Mouse (Mus musculus): ENCODE data around the gene Inpp4b. TPM values are rescaled to one million over a fixed set of nuclear protein-coding genes. Genes with fewer than 3 reads are reported as not detected.

Inpp4b gene
- polyA plus RNA-seq, 1 experiment = 0.23 TPM

DNA sequence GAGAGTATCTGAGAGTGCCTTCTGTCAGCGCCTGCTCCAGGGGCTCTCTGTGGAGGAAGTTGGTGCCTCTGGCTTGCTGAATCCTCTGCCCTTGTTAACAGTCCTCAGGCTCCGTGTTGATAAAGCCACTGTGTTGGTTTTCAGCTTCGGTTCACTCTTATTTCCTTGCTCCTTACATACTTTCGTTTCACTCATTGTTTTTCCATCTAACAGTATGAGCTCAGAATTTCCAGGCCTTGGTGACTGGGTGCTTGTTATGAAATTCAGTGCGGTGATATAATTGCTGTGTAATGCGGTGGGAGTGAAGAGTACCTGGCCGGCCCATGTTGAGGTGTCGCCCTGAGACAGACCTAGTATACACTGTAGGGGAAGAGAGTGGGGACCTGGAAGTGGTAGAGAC is 512.2 kb downstream of the Inpp4b start:
- TF ChIP-seq GATA1 (IDR thresholded peaks at IDR 0.05; ENCODE audit: low read length) = no peak

DNA sequence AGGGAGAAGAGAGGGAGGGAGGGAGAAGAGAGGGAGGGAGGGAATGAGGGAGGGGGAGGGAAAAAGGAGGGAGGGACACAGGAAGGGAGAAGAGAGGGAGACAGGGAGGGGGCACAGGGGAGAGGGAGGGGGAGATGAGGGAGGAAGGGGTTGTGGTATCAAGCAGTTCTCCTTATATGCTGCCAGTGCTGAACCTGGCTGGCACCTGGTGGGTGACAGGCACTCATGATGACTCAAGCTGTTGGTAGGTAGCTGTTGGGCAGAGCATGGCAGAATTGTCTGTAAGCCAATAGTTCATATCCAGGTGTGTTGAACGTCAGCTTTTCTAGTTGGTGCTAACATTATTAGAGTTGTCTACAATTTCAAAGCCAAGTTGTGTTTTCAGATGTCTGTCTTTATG is 512.7 kb downstream of the Inpp4b start:
- TF ChIP-seq GATA1 (IDR thresholded peaks at IDR 0.05; ENCODE audit: low read length) = no peak

DNA sequence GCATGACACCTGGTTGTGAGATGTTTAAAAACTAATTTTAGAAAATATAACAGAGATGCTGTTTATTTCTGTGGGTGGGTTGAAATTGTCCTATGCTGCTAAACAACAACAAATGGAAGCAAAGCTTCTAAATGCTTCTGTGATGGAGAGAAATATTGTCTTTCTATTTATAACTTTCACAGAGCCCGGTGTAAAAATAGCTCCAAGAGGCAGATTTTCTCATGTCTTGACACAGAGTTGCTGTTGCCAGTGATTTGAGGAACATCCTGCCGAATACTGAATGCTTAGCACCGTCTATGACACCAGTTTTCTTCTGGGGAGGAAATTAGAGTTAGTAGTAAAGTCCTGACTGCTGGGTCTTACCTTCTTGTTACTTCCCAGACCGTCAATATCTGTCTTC is 513.8 kb downstream of the Inpp4b start:
- TF ChIP-seq GATA1 (IDR thresholded peaks at IDR 0.05; ENCODE audit: low read length) = no peak

DNA sequence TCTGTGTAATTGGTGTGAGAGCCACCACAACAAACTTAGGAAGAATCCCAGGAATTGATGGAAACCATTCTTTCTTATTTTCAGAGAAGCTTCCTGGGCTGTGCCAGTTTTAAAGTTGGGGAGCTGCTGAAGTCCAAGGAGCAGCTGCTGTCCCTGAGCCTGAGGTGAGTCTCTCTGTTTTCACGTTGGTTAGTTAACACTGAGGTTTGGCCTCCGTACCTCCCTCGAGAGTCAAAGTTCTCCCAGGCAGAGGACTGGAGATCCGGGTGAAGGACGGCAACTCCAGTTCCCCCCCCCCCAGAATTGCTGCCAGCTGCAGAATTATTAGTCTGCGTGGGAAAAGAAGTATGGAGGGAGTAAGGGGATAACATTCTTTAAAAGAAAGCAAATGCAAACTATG is 514.3 kb downstream of the Inpp4b start:
- no peak for TF ChIP-seq GATA1 (IDR thresholded peaks at IDR 0.05; ENCODE audit: low read length)

DNA sequence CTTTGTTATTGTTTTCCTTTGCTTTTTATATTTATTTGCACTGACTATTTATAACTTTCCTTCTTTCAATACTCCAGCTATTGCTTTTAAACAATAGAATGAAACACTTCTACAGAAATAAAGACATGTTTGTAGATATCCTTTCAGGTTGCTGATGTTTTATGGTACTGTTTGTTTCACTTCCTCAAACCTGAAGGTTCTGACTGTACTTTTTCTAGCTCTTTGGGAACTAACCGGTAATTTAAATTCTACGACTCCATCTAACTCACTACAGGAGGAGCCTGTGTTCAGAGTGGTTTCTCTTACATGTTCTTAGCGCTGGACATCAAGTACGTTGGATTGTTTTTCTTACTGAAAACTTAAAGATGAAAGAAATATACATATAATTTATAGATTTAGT is 516.0 kb downstream of the Inpp4b start:
- no peak for TF ChIP-seq GATA1 (IDR thresholded peaks at IDR 0.05; ENCODE audit: low read length)

DNA sequence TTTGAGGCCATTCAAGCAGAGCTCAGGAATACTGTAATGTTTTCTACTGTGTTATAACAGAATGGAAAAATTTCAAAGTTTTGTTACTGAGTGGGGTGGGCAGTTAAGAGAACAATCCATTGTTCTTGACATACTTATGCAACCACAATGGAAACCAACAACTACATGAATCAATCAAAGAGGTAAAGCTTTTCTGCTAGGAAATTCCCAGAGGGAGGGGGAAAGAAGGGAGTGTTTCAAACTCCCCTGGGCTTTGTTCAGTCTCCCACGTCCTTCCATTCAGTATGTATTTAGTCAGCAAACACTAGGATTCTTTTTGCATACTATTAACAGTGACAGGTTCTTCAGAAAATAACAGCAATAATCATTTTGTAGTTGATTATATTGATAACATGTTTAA is 517.4 kb downstream of the Inpp4b start:
- no peak for TF ChIP-seq GATA1 (IDR thresholded peaks at IDR 0.05; ENCODE audit: low read length)

DNA sequence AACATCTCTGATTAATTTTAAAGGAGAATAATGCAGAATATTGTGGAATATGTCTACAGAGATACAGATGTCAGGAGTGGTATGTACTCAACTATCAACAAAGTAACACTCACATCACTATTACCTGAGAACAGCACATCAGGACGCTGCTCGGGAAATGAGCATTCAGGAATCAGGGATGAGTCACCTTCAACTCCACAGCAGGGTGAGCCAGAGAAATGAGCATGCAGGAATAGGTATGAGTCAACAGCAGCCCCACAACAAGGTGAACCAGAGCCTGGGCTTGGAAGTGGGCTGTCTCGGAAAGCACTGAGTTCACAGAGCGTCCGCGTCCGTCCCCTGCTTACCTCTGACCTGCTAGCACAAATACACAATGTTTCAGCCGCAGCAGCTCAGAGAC is 519.0 kb downstream of the Inpp4b start:
- no peak for TF ChIP-seq GATA1 (IDR thresholded peaks at IDR 0.05; ENCODE audit: low read length)

DNA sequence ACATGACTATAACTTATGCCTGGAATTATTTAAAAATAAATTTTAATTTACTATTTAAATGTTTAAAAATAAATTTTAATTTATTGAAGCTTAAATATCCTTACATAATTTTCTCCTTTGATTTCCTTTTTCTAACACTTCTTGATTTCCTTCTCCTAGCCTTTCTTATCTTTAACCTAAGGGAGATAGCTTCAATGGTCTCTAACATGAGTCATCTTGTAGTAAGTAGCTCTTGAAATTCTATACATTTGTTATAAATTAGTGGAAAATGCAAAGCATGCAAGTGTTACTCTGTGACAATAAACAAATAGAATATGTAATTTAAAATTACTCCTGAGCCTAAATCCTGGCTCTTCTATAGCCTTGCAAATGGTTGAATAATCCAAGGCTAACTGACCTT is 520.4 kb downstream of the Inpp4b start:
- no peak for TF ChIP-seq GATA1 (IDR thresholded peaks at IDR 0.05; ENCODE audit: low read length)

DNA sequence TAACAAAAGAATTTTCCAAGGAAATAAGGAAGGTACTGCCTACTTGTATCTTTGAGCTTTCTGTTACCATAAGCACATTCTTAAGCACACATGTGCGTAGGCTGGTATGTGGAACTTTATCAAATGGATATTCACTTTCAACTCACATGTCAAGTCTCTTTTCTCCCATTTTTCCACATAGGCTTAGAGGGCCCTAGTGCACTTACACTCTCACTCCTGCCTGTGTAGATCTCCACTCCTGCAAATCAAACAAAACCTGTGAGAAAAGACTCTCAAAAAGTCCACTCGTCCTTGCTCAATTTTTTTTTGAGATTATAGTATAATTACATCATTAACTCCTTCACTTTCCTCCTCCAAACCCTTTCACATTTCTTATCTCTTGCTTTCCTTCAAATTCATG is 522.0 kb downstream of the Inpp4b start:
- TF ChIP-seq GATA1 (IDR thresholded peaks at IDR 0.05; ENCODE audit: low read length) = no peak

DNA sequence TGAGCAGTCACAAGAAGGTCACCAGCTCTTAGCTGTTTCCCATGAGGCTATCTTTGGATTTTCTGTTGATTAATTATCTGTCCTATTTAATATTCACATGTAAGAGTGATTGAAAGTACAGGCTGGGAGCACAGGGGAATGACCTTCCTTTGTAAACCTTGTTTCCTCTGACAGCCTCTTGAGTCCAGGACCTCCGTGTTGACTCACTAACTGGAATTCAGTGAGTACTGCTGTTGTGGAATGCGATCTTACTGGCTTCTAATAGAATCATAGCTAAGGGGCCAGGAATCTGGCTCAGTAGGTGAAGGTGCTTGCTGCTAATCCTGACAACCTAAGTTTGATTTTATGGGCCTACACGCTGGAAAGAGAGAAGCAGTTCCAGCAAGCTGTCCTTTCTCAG is 523.3 kb downstream of the Inpp4b start:
- TF ChIP-seq GATA1 (IDR thresholded peaks at IDR 0.05; ENCODE audit: low read length) = no peak

DNA sequence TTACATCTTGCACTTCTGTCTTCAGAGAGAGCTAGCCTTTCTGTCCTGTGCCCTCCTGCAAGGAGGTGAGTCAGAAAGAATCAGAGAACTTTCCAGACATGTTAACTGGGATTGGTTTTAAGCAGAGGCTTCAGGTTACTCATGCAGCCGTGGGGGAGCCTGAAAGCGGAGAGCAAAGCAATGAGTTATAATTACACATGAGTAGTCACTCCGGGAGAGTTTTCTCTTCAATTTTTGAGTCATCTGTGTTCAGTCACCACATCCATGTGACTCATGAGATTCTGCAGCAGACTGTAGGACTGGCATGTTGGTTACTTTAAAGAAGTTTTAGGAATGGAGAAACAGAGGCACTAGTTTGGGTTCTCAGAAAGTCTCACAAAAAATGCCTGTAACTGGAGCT is 524.7 kb downstream of the Inpp4b start:
- TF ChIP-seq GATA1 (IDR thresholded peaks at IDR 0.05; ENCODE audit: low read length) = no peak

DNA sequence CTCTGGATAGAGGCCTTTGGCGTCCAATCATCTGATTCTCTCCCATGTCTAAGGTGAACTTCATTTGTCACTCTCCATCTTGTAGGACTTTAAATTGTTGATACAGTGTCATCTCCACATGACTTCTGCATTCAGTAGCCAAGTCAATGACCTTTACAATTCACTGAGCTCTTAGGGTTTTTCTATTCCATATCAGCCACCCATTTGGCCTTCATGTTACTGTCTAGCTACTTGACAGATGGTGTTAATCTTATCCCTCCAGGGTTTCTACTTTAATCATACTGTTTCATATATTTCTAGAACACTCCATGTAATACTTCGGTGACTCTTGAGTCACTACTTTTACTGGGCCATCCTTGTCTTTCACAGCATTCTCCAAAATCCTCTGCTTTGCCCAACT is 528.1 kb downstream of the Inpp4b start:
- TF ChIP-seq GATA1 (IDR thresholded peaks at IDR 0.05; ENCODE audit: low read length) = no peak

DNA sequence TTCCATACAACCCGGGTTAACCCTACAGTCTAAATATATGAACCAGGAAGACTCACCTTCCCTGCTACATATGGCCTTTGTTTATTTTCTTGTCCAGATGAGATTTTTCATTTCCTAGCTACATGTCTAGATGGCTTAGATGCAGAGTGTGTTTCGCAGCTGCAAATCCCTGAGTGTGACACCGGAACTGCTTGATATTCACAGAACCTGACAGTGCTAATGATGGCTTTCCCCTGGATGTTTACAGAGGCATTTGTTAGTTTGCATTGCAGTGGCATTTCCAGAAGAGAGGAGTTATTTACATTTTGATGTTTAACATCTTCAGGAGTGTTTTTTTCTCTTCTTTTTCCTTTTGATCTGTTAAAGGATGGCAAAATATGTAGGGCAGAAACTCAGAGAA is 537.7 kb downstream of the Inpp4b start:
- TF ChIP-seq GATA1 (IDR thresholded peaks at IDR 0.05; ENCODE audit: low read length) = no peak

DNA sequence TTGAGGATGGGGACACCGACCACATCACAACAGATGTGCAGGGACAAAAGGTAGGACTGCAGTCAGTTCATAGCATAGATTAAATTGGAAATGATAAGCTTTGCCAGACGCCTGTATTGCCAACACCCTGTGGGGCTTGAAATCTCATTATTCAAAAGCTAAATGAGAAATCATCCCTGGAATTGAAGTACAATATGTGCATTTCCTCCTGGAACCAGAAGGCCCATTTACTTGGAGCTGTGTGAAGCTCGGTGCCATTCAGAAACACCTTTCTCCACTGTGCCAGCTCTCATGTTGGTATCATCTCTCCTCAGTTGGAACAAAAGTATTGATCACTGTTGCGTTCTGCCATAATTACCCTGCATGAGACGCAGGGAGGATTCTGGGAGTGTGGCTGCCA is 541.8 kb downstream of the Inpp4b start:
- TF ChIP-seq GATA1 (IDR thresholded peaks at IDR 0.05; ENCODE audit: low read length) = no peak

DNA sequence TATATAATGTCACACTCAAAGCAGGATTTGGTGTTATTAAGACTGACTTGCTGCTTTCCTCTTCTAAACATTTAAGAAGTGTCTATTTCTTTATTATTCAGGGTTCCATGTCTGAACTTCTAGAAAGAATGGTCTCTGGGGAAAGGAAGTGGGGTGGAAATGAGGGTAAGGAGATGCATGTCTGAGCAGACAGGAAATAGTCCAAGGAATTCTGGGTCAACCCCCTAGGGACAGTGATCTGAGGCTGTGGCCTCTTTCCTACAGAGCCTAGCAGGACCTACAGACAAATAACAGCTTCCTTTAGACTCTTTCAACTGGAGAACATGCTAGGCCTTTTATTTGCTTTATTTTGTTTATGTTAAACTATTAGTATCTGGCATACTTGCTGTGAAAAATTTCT is 546.5 kb downstream of the Inpp4b start:
- TF ChIP-seq GATA1 (IDR thresholded peaks at IDR 0.05; ENCODE audit: low read length) = no peak

DNA sequence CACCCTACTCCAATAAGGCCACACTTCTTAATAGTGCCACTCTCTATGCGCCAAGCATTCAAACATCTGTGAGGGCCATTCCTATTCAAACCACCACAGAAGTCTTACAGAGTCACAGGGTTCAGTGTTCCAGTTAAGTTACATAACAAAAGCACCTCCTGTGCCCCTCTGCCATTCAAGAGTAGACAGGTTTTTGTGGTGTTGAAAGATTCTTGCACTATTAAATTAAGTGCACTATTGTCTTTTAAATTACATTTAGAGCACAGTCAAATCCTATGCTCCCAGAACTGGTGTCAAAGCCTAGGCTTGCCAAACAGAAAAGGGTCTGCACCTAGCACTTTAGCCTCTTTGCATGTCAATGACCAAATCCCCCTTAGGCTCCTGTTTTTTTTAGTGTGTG is 550.9 kb downstream of the Inpp4b start:
- no peak for TF ChIP-seq GATA1 (IDR thresholded peaks at IDR 0.05; ENCODE audit: low read length)

DNA sequence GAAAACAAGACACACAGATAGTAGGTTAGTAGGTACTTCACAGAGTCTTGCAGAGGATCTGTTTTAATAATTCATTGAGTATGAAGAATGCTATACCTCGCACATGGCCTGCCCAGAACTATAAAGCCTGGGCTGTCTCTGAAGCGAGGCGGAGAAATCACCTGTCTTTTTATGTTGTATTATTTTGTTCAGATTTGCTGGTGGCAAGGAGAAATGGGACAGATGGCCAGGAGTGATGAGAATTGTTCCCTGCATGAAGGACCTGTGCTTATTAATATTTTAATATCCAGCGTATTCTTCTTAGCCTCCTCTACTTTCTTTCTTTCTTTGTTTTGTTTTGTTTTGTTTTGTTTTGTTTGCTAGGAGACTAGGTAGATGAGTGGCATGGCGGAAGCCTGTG is 604.5 kb downstream of the Inpp4b start:
- TF ChIP-seq GATA1 (IDR thresholded peaks at IDR 0.05; ENCODE audit: low read length) = no peak

DNA sequence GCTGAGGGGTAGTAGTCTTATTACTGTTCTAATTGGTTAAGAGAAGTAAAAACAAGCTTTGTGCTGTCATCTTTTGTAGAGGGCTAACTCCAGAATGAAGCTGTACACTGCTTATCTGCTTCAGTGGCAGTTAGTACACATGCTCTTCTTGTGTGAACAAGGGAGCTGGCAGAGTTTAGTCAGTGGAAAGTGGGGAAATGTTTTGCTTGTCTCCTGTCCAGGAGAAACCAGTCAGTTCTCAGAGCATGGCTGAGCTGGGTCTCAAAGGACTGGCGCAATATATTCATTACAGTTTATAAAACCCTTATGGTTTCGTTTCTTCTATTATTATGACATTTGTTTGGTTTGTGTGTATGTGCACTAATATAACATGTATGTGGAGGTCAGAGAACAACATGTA is 610.7 kb downstream of the Inpp4b start:
- no peak for TF ChIP-seq GATA1 (IDR thresholded peaks at IDR 0.05; ENCODE audit: low read length)

Measured in G1E-ER4 (cell line).